Comparison of ENCODE assay signal across 8 mouse cellular contexts in genomic region chr2:73529356-73530330, GRCm38 (mm10). TPM values are rescaled to one million over a fixed set of nuclear protein-coding genes. Genes with fewer than 3 reads are reported as not detected.
DNase-seq lines count a peak whose midpoint lies in the region; ATAC-seq and TF ChIP-seq lines count a peak whose summit lies in the region.

Gene Wipf1, minus strand, starts transcription at chr2:73529734.

- H3K9me3 ChIP-seq in hindbrain, embryonic 14.5 days (ENCODE audit: control insufficient read depth, low read length): no peaks in the 10 kb centered on the region

- H3K36me3 ChIP-seq in hindbrain, embryonic 14.5 days (replicated peaks; ENCODE audit: control insufficient read depth, insufficient read depth): no peaks in the 10 kb centered on the region

- H3K4me2 ChIP-seq in hindbrain, embryonic 14.5 days (replicated peaks): peak within 1 kb of the TSS; percentile 92

- ATAC-seq in hindbrain, embryonic 14.5 days (ENCODE audit: low FRiP score): peak; percentile 87

- peak within 1 kb of the TSS; percentile 93 for H3K27ac ChIP-seq in gastrocnemius, adult 2 months
- 0 out of 2 replicates have a peak within 1 kb of the TSS, but pooled peaks have one; percentile 6 for H3K27ac ChIP-seq in hindbrain, embryonic 14.5 days

- intact Hi-C loops in gastrocnemius, adult 2 months (cut with DNase I): loop anchor here (5.0 kb wide), 2 partner anchors 37 to 52 kb away; no protein-coding TSS in a partner anchor

- peaks cover 12% of the 10 kb centered on the region; the same call in 1 of the 2 replicates for H3K4me1 ChIP-seq in hindbrain, embryonic 14.5 days (replicated peaks; ENCODE audit: control insufficient read depth, insufficient read depth, low read length)

- H3K27me3 ChIP-seq in hindbrain, embryonic 14.5 days (ENCODE audit: control insufficient read depth, insufficient read depth, low read length): peaks cover 8% of the 10 kb centered on the region; the same call in 1 of the 2 replicates

- DNase-seq in ZHBTc4 (ENCODE audit: low read depth, low spot score): peak; percentile 74
- peak; percentile 43 to 62 for DNase-seq in cerebellum, postnatal 25 days
- DNase-seq in gastrocnemius, adult 2 months: peak; percentile 93
- DNase-seq in hindbrain, embryonic 14.5 days (ENCODE audit: low spot score): peak; percentile 57
- peak; percentile 72 to 74 for DNase-seq in layer of hippocampus, postnatal 36 days
- peak; percentile 87 for DNase-seq in lung, postnatal 14 days
- peak; percentile 77 for DNase-seq in retina, embryonic 14.5 days (ENCODE audit: low spot score)
- peak; percentile 73 for DNase-seq in urinary bladder, postnatal 25 days (ENCODE audit: low spot score)

- no peak for TF ChIP-seq CTCF in gastrocnemius, adult 2 months (IDR thresholded peaks at IDR 0.05)

- 2% methylated on average over 62 of the region's 66 CpGs for WGBS in hindbrain, embryonic 14.5 days

- H3K4me3 ChIP-seq in gastrocnemius, adult 2 months: peak within 1 kb of the TSS; percentile 96
- H3K4me3 ChIP-seq in hindbrain, embryonic 14.5 days (replicated peaks; ENCODE audit: low read length): peak within 1 kb of the TSS; percentile 64

- peak within 1 kb of the TSS; percentile 71 for H3K9ac ChIP-seq in hindbrain, embryonic 14.5 days

RNA-seq across cellular contexts. Expression of gene Wipf1, which starts in this region (rescaled TPM):
- 10 to 100 TPM in 1 of 2 experiments, 1 to 10 TPM in 1; 7.0 to 11.7 TPM for total RNA-seq in gastrocnemius, adult 2 months (2021)
- 3.8 and 3.9 TPM in 2 replicates for polyA plus RNA-seq in hindbrain, embryonic 14.5 days (2014; fragmentation: Nextera tagmentation; extraction: Ambion mirVana)
- 1 to 10 TPM; 7.9 to 9.0 TPM for total RNA-seq in layer of hippocampus, postnatal 36 days (2021)

Comparison
In these comparisons a context has a peak if more than half of its experiments do, and no peak if none do; other contexts are left out.
1. Peak in every context shown above with its lines: DNase-seq, ATAC-seq, H3K4me3 ChIP-seq and H3K27ac ChIP-seq.